Mouse (Mus musculus): ENCODE results near the gene Chd2. TPM values are rescaled to one million over a fixed set of nuclear protein-coding genes. Genes with fewer than 3 reads are reported as not detected.

Chd2 gene
- polyA plus RNA-seq, 1 experiment from 2014 or later = 44.5 TPM

DNA sequence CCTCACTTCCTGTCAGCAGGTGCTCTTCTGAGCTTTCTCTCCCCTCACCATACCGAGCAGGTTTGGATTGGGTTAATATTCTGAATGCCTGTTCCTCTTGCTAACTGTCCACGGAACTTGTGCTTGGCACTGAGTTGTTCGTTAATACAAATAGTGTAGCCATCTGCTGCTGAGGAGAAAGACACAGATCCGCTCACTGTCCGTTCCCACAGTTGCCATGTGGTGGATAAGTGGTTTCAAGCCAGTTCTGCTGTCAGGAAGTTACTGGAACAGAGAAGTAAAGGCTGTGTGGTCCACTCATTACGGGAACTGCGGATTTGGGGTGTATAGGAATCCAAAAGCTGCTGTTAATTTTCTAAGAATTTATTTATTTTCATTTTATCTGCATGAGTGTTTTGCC lies 158.8 kb downstream of the Chd2 start:
- no peak for ATAC-seq (ENCODE audit: insufficient read depth, low FRiP score)
- peaks cover 16% of the 10 kb centered on the region for H3K4me1 ChIP-seq (ENCODE audit: control insufficient read depth, insufficient read depth, low read length)
- no peak overlapping the region for H3K4me2 ChIP-seq (ENCODE audit: low read depth, low read length)
- H3K36me3 ChIP-seq (ENCODE audit: control insufficient read depth, insufficient read depth, low read length) = no peaks in the 10 kb centered on the region
- H3K9ac ChIP-seq (ENCODE audit: low read length) = no peak overlapping the region
- no peak overlapping the region for H3K4me3 ChIP-seq (replicated peaks; ENCODE audit: low read length)
- H3K9me3 ChIP-seq (replicated peaks; ENCODE audit: control insufficient read depth, low read length) = no peaks in the 10 kb centered on the region
- no peaks in the 10 kb centered on the region for H3K27me3 ChIP-seq (ENCODE audit: control insufficient read depth, insufficient read depth, low read length)
- 59% methylated on average over 7 of the region's 7 CpGs for WGBS
- H3K27ac ChIP-seq (ENCODE audit: low read length) = no peak overlapping the region

DNA sequence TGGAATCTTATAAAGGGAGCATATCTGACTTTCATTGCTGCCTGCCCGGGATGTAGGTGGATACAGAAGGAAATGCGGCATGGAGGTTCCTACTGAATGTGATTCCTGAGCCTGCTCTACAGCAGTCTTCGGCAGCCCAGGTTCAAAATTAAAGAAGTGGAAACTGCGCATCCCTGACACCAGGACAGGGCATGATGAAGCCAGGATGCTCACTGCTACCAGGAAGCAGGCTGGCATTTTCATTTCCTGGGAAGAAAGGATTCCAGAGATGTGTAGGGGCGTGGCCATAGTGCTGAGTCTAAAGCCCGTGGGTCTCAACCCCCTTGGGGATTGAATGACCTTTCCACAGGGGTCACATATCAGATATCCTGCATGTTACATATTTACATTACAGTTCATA lies 163.6 kb downstream of the Chd2 start:
- WGBS = 68% methylated on average over 6 of the region's 6 CpGs
- peak overlapping the region; percentile 95 for H3K4me2 ChIP-seq (ENCODE audit: low read depth, low read length)
- no peaks in the 10 kb centered on the region for H3K9me3 ChIP-seq (replicated peaks; ENCODE audit: control insufficient read depth, low read length)
- H3K27ac ChIP-seq (ENCODE audit: low read length) = no peak overlapping the region
- no peak for ATAC-seq (ENCODE audit: insufficient read depth, low FRiP score)
- 0 out of 2 replicates have a peak, but pooled peaks cover 8% of the 10 kb centered on the region for H3K27me3 ChIP-seq (ENCODE audit: control insufficient read depth, insufficient read depth, low read length)
- H3K36me3 ChIP-seq (ENCODE audit: control insufficient read depth, insufficient read depth, low read length) = no peaks in the 10 kb centered on the region
- peak overlapping the region; percentile 71; the same call in 1 of the 2 replicates for H3K4me3 ChIP-seq (replicated peaks; ENCODE audit: low read length)
- no peak overlapping the region for H3K9ac ChIP-seq (ENCODE audit: low read length)
- peaks cover 26% of the 10 kb centered on the region for H3K4me1 ChIP-seq (ENCODE audit: control insufficient read depth, insufficient read depth, low read length)

DNA sequence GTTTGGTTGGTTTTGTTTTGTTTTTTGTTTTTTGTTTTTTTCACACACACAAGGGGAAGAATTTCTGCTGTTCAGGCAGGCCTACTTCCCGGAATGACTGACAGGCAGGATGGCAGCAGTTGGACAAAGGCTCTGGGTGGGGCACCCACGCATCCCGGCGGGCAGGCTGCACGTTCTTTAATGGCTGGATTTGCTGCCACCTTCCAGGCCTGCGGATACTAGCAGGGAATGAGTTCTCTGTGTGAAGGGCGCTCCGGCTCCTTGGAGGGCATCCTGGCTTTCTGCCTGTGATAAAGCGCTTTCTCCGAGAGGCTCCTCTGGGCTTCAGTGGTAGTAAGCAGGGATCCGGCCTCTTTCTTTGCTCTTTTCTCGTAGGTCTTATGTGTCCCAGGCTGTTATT lies 164.3 kb downstream of the Chd2 start:
- H3K4me2 ChIP-seq (ENCODE audit: low read depth, low read length) = peak overlapping the region; percentile 95
- H3K9ac ChIP-seq (ENCODE audit: low read length) = peak overlapping the region; percentile 61; the same call in 1 of the 2 replicates
- 45% methylated on average over 12 of the region's 12 CpGs for WGBS
- ATAC-seq (ENCODE audit: insufficient read depth, low FRiP score) = no peak
- no peaks in the 10 kb centered on the region for H3K9me3 ChIP-seq (replicated peaks; ENCODE audit: control insufficient read depth, low read length)
- H3K27ac ChIP-seq (ENCODE audit: low read length) = peak overlapping the region; percentile 31; the same call in 1 of the 2 replicates
- H3K4me1 ChIP-seq (ENCODE audit: control insufficient read depth, insufficient read depth, low read length) = peaks cover 31% of the 10 kb centered on the region
- H3K4me3 ChIP-seq (replicated peaks; ENCODE audit: low read length) = peak overlapping the region; percentile 71
- H3K36me3 ChIP-seq (ENCODE audit: control insufficient read depth, insufficient read depth, low read length) = no peaks in the 10 kb centered on the region
- 0 out of 2 replicates have a peak, but pooled peaks cover 8% of the 10 kb centered on the region for H3K27me3 ChIP-seq (ENCODE audit: control insufficient read depth, insufficient read depth, low read length)

Other genes with a start within 250 kb of the Chd2 start
- 10.7 and 11.7 TPM in 2 replicates for gene Rgma, start 166.3 kb downstream of the Chd2 start, polyA plus RNA-seq (2015; fragmentation: Nextera tagmentation; extraction: Ambion mirVana)
- gene Fam174b, start 198.5 kb upstream of the Chd2 start, polyA plus RNA-seq (2015; fragmentation: Nextera tagmentation; extraction: Ambion mirVana) = 68.1 and 71.3 TPM in 2 replicates

Data from stomach, embryonic 16.5 days (tissue).